Mouse (Mus musculus) forebrain, embryonic 12.5 days (tissue): ENCODE measurements around the gene Bysl. TPM values are rescaled to one million over a fixed set of nuclear protein-coding genes. Genes with fewer than 3 reads are reported as not detected.

Experiments used
- ATAC-seq: fragments of 200-750 bp; cut with Nextera tagmentation; 2 replicates; pipeline ENCODE4 v1.8.0; 2017; ENCODE audit warnings: moderate TSS enrichment; ENCODE audit not compliant: low FRiP score
- H3K27ac ChIP-seq: fragments of 300-500 bp; sonication (generic); 2 replicates; pipeline ENCODE4 v1.5.1; 2016; ENCODE audit warnings: mild to moderate bottlenecking
- H3K27me3 ChIP-seq: fragments of 300-500 bp; sonication (generic); 2 replicates; pipeline ENCODE4 v1.6.1; 2016; ENCODE audit warnings: mild to moderate bottlenecking
- H3K36me3 ChIP-seq: fragments of 300-500 bp; sonication (generic); replicated peaks from 2 replicates; pipeline ENCODE4 v1.6.1; 2016; ENCODE audit warnings: mild to moderate bottlenecking
- H3K4me1 ChIP-seq: fragments of 300-500 bp; sonication (generic); 2 replicates; pipeline ENCODE4 v1.6.1; 2016
- H3K4me2 ChIP-seq: fragments of 300-500 bp; sonication (generic); 2 replicates; pipeline ENCODE4 v1.6.1; 2016; ENCODE audit warnings: mild to moderate bottlenecking, moderate library complexity
- H3K4me3 ChIP-seq: fragments of 300-500 bp; sonication (generic); replicated peaks from 2 replicates; pipeline ENCODE4 v1.5.1; 2016; ENCODE audit warnings: mild to moderate bottlenecking
- H3K9ac ChIP-seq: fragments of 300-500 bp; sonication (generic); 2 replicates; pipeline ENCODE4 v1.6.1; 2016; ENCODE audit warnings: mild to moderate bottlenecking
- H3K9me3 ChIP-seq: fragments of 300-500 bp; sonication (generic); 2 replicates; pipeline ENCODE4 v1.6.1; 2016
- WGBS: fragments of 180-500 bp; shearing (Covaris S2); methylation state at CpG from one replicate; pipeline ENCODE4 v1.1.7; 2016; 5-methylcytosine and 5-hydroxymethylcytosine counted together
- polyA plus RNA-seq: library from polyadenylated mRNA; unstranded; fragments of >200 nt; fragmentation: Nextera tagmentation; extraction: Ambion mirVana; gene quantifications from 2 replicates; pipeline ENCODE4 v1.2.1, GENCODE M21; 2016

The Bysl gene
- polyA plus RNA-seq, 1 experiment from 2014 or later = 32.7 TPM

DNA sequence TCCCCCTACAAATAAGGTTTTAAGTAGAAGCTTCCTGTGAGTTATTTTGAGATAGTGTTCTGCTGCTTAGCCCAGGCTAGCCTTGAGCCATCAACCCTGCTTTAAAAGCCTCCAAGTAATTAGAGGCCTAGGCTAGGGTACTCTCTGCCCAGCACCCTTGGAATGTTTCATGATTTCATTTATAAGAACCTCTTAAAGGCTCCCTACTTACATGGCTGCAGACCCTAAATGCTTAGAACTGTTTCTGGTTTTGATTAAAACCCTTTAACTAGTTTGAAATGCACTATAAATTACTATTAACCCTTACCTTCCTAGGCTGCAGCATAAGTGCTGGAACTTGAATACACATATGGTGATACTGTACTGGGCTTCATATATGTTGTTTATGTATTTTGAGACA, 38.9 kb downstream of the Bysl start:
- no peak for ATAC-seq
- Histone ChIP-seq H3K9ac (no peak overlapping the region), H3K36me3 (no peaks in the 10 kb centered on the region), H3K9me3 (no peaks in the 10 kb centered on the region), H3K4me1 (peaks cover 8% of the 10 kb centered on the region; the same call in 1 of the 2 replicates), H3K27me3 (no peaks in the 10 kb centered on the region), H3K27ac (no peak overlapping the region), H3K4me2 (no peak overlapping the region), H3K4me3 (no peak overlapping the region)

DNA sequence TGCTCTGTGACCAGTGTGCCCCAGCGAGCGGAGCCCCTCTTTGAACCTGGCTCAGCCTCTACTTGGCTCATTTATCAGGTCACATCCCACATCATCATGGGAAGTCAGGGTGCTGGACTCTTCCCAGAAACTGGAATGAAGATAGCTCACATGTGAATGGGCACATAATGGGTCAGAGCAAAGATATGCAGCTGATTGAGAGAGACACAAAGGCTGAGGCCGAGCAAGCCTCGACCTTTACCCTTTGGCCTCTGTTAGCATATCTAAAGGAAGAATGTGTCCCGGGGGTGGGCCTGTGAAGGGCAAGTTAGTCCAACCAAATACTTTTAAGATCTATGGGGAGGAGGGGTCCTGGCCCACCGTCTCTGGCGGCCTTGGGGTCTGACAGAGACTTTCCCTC, 39.7 kb downstream of the Bysl start:
- no peaks in the 10 kb centered on the region for H3K9me3 ChIP-seq
- H3K27me3 ChIP-seq = no peaks in the 10 kb centered on the region
- H3K4me1 ChIP-seq = peaks cover 12% of the 10 kb centered on the region; the same call in 1 of the 2 replicates
- 24% methylated on average over 7 of the region's 7 CpGs for WGBS
- H3K4me2 ChIP-seq = no peak overlapping the region
- H3K36me3 ChIP-seq = no peaks in the 10 kb centered on the region
- H3K27ac ChIP-seq = no peak overlapping the region
- no peak overlapping the region for H3K4me3 ChIP-seq
- no peak for ATAC-seq
- no peak overlapping the region for H3K9ac ChIP-seq

DNA sequence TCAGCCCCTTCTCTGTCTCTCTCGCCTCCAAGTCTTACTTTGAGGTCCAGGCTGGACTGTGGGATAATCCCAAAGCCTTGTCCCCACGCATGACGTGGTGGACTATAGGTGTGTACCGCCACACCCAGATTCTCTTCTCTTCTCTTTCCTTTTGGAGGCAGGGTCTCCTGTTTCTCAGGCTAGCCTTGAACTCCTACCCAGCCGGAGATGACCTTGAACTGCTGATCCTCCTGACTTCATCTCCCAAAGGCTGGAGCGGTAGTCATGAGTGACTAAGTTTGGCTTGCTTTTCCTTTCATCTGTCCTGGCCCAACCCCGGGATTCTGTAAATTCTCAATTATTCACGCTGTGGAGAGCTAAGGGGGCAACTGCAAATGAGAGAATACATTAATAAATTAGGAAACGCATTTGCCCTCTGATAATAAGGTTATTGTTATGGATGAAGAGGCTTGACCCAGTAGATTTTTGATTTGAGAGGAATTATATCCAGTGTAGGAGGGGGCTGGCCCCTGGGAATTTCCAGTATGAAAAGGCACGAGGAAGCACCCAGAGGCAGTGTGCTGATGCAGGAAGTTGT, 42.3 kb downstream of the Bysl start:
- no peaks in the 10 kb centered on the region for H3K36me3 ChIP-seq
- 65% methylated on average over 10 of the region's 10 CpGs for WGBS
- H3K4me2 ChIP-seq = no peak overlapping the region
- no peak overlapping the region for H3K4me3 ChIP-seq
- peaks cover 18% of the 10 kb centered on the region for H3K4me1 ChIP-seq
- H3K27ac ChIP-seq = no peak overlapping the region
- H3K9me3 ChIP-seq = no peaks in the 10 kb centered on the region
- ATAC-seq = no peak
- H3K27me3 ChIP-seq = no peaks in the 10 kb centered on the region
- H3K9ac ChIP-seq = no peak overlapping the region

DNA sequence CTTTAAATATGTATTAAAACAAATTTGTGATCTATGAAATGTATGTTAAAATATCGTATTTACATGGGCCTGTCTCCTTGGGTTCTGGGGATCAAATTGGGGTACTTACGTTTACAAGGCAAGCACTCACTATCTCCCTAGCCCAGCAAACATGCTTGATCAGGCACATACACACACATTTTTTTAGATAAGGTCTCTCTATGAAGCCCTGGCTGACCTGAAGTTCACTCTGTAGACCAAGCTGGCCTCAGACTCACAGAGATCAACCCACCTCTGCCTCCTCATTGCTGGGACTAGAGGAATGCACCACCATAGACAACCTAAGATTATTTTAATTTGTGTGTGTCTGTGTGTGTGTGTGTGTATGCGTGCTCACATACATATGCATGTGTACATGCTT, 42.9 kb downstream of the Bysl start:
- Histone ChIP-seq H3K9ac (no peak overlapping the region), H3K4me3 (no peak overlapping the region), H3K27me3 (no peaks in the 10 kb centered on the region), H3K36me3 (no peaks in the 10 kb centered on the region), H3K27ac (no peak overlapping the region), H3K4me2 (no peak overlapping the region), H3K4me1 (peaks cover 18% of the 10 kb centered on the region), H3K9me3 (no peaks in the 10 kb centered on the region)
- ATAC-seq = no peak
- WGBS = 94% methylated on average over 3 of the region's 3 CpGs

DNA sequence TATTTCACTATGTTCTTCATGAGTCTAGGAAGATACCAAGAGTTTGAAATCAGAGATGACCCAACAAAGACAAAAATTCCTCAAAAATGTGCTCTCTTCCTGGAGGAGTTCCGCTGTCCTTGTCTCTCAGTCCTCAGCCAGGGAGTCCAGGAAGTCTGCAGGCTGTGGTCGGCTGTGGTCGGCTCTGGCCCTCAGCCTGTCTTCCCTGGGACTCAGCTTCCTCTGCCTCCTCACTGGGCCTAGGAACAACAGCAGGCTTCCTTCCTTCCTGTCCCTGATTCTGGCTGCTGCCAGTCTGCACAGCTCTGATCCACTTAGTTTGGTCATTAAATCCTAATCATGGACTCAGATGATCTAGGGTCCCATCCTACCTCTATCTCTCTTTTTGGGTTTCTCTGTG, 44.0 kb downstream of the Bysl start:
- Histone ChIP-seq H3K4me2 (no peak overlapping the region), H3K27me3 (no peaks in the 10 kb centered on the region), H3K9ac (no peak overlapping the region), H3K36me3 (no peaks in the 10 kb centered on the region), H3K4me1 (peaks cover 18% of the 10 kb centered on the region), H3K4me3 (no peak overlapping the region), H3K9me3 (no peaks in the 10 kb centered on the region), H3K27ac (no peak overlapping the region)
- ATAC-seq = no peak
- WGBS = 80% methylated on average over 3 of the region's 3 CpGs

DNA sequence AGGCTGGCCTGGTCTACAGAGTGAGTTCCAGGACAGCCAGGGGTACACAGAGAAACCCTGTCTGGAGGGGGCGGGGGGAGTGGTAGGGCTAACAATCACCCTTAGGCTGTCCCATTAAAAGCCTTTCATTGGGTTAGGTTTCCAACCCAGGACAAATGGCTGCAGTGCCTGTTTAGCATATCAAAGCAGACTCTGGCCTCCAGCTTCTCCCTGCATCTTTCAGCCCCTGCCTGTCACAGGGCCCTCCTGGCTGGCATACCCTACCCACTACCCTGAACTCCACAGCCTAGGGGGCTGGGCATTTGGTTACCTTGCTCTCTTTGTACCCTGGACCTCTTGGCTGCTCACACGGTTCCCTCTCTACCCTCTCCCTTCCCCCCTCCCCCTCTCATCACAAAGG, 45.2 kb downstream of the Bysl start:
- Histone ChIP-seq H3K27me3 (no peaks in the 10 kb centered on the region), H3K4me2 (no peak overlapping the region), H3K36me3 (no peaks in the 10 kb centered on the region), H3K4me3 (no peak overlapping the region), H3K9me3 (no peaks in the 10 kb centered on the region), H3K9ac (no peak overlapping the region), H3K4me1 (peaks cover 10% of the 10 kb centered on the region), H3K27ac (no peak overlapping the region)
- WGBS = 12% methylated on average over 2 of the region's 2 CpGs
- peak; percentile 65; the same call in 1 of the 2 replicates for ATAC-seq

DNA sequence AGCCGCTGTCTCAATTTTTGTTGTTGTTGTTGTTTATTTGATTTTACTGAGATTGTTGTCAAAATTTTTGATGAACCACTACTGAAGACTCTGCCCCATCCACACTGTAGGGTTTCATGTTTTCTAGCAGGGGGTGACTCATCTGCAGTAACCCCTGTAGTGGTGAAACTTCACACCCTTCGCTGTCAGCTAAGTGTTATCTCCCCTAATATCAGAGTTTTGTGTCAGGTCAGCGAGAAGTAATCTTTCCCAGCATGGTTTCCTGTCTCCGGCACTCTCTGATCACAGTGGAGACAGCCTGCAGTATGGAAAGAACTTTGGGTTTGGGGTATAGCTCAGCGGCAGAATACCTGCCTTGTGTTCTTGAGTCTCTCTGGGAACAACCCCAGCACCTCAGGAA, 46.7 kb downstream of the Bysl start:
- no peaks in the 10 kb centered on the region for H3K27me3 ChIP-seq
- WGBS = 86% methylated on average over 5 of the region's 5 CpGs
- no peaks in the 10 kb centered on the region for H3K9me3 ChIP-seq
- no peak for ATAC-seq
- H3K36me3 ChIP-seq = no peaks in the 10 kb centered on the region
- no peak overlapping the region for H3K4me2 ChIP-seq
- no peak overlapping the region for H3K27ac ChIP-seq
- H3K4me3 ChIP-seq = no peak overlapping the region
- no peak overlapping the region for H3K9ac ChIP-seq
- H3K4me1 ChIP-seq = peaks cover 10% of the 10 kb centered on the region

DNA sequence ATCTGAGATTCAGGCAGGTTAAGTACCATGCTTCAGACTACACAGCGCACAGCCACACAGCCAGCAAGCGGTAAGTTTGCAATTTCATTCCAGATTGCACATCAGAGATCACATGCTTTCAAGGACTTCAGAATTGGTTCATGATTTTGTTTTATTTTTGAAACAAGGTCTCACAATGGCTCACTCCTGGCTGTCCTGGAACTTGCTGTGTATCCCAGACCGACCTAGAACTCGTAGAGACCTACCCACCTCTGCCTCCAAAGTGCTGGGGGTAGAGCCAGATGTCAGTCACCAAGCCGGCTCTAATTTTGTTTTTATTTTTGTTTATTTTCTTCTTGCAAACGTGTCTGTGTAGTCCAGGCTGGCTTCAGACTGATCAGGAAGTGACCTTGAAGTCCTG, 48.4 kb downstream of the Bysl start:
- ATAC-seq = no peak
- no peaks in the 10 kb centered on the region for H3K36me3 ChIP-seq
- H3K4me3 ChIP-seq = no peak overlapping the region
- H3K27me3 ChIP-seq = no peaks in the 10 kb centered on the region
- WGBS = 81% methylated on average over 6 of the region's 6 CpGs
- H3K4me2 ChIP-seq = no peak overlapping the region
- H3K27ac ChIP-seq = no peak overlapping the region
- H3K9me3 ChIP-seq = no peaks in the 10 kb centered on the region
- peaks cover 10% of the 10 kb centered on the region for H3K4me1 ChIP-seq
- H3K9ac ChIP-seq = no peak overlapping the region

DNA sequence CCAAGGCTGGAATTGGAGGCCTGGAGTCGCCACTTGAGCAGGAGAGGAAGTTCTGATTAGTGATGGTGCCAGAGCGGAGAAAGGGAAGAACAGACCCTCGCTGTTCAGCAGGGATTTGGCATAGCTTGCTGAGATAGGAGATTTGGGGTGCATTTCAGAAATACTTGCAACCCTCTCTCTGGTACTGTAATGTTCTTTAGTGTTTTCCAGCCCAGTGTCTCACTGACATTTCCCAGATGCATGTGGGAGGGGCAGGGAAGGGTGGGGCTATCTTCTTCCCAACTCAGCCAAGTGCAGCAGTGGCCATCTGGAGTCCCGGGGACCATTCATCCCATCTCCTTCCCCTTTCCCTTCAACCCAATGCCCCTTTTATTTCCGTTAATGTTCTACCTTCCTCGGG, 51.6 kb downstream of the Bysl start:
- Histone ChIP-seq H3K4me2 (no peak overlapping the region), H3K4me3 (no peak overlapping the region), H3K36me3 (no peaks in the 10 kb centered on the region), H3K27me3 (no peaks in the 10 kb centered on the region), H3K9ac (no peak overlapping the region), H3K4me1 (no peaks in the 10 kb centered on the region), H3K9me3 (no peaks in the 10 kb centered on the region), H3K27ac (no peak overlapping the region)
- ATAC-seq = no peak
- 72% methylated on average over 6 of the region's 6 CpGs for WGBS

DNA sequence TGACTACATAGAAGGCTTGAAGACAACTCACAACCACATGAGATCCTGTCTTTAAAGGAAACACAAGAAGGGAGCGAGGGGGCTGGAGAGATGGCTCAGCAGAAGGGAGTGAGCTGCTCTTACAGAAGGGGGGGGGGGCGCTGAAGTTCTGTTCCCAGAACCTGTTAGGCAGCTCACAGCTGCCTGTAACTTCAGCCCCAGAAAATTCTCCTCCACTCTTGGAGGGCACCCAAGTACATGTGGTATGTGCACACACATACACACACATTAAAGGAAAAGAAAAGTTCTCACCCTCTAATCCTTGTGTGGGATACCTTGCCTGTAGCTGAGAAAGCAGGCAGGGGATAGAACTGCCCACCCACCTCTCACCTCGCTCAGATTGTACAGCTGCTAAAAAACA, 54.1 kb downstream of the Bysl start:
- Histone ChIP-seq H3K9me3 (no peaks in the 10 kb centered on the region), H3K4me1 (no peaks in the 10 kb centered on the region), H3K36me3 (no peaks in the 10 kb centered on the region), H3K4me2 (no peak overlapping the region), H3K27me3 (no peaks in the 10 kb centered on the region), H3K9ac (no peak overlapping the region), H3K27ac (no peak overlapping the region), H3K4me3 (no peak overlapping the region)
- no peak for ATAC-seq
- WGBS = 65% methylated on average over 3 of the region's 3 CpGs

DNA sequence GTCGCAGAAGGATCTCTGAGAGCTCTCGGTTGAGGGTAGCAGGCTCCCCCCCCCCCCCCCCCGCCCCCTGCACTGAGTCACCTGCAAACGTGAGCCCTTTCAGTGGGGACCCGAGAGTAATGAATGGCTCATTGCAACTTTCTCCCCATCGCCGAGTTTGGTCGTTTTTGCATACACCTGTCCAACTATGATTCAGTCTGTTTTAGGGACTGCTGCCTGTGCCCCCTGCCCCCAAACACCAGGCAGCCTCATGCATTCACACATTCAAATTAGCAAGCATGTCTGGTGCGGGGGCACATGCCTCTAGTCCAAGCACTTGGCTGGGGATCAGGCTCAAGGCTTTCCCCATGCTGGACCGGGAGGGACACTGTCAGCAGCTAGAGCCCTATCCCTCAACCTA, 56.7 kb downstream of the Bysl start:
- no peaks in the 10 kb centered on the region for H3K9me3 ChIP-seq
- H3K4me2 ChIP-seq = no peak overlapping the region
- 74% methylated on average over 10 of the region's 10 CpGs for WGBS
- H3K27me3 ChIP-seq = no peaks in the 10 kb centered on the region
- H3K27ac ChIP-seq = no peak overlapping the region
- H3K9ac ChIP-seq = no peak overlapping the region
- no peak for ATAC-seq
- no peaks in the 10 kb centered on the region for H3K36me3 ChIP-seq
- H3K4me1 ChIP-seq = no peaks in the 10 kb centered on the region
- H3K4me3 ChIP-seq = no peak overlapping the region

DNA sequence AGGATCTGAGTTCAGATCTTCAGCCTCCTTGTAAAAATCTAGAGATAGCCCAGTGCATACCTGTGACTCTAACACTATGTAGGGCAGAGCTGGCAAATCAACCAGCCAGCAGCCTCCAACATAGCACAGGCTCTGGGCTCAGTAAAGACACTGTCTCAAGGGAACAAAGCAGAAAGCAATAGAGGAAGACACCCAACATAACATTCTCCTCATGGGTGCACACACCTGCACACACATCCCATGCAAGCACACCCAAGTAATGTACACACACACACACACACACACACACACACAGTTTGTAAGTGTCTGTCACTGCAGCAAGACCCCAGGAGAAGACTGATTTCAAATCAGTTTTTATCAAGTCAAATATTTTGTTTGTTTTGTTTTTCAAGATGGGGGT, 58.3 kb downstream of the Bysl start:
- no peaks in the 10 kb centered on the region for H3K4me1 ChIP-seq
- no peak for ATAC-seq

DNA sequence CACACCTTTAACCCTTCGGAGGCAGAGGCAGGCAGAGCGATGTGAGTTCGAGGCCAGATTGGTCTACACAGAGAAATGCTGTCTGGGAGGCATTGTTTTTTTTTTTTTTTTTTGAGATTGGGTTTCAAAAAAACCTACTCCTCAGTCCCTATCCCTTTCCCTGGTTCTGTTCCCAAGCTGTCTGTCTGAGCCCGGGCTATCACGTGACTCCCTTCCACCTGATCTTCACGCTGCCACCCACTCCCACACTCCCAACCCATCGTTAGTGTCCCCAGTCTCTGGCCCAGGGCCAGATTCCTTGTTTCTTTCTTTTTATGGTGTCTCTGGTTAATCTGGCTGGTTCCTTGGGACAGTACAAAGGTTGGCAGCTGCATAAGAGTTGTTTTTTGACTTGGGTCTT, 60.2 kb downstream of the Bysl start:
- Histone ChIP-seq H3K9ac (no peak overlapping the region), H3K27ac (no peak overlapping the region), H3K4me2 (no peak overlapping the region), H3K4me3 (no peak overlapping the region), H3K9me3 (no peaks in the 10 kb centered on the region), H3K4me1 (no peaks in the 10 kb centered on the region), H3K27me3 (no peaks in the 10 kb centered on the region), H3K36me3 (no peaks in the 10 kb centered on the region)
- WGBS = 68% methylated on average over 7 of the region's 7 CpGs
- ATAC-seq = no peak

More for the DNA sequence above, 58.3 kb downstream of the Bysl start:
- no peaks in the 10 kb centered on the region for H3K27me3 ChIP-seq
- H3K9me3 ChIP-seq = no peaks in the 10 kb centered on the region
- no peaks in the 10 kb centered on the region for H3K36me3 ChIP-seq
- H3K9ac ChIP-seq = no peak overlapping the region
- H3K4me2 ChIP-seq = no peak overlapping the region
- no peak overlapping the region for H3K4me3 ChIP-seq
- no peak overlapping the region for H3K27ac ChIP-seq
